Mouse (Mus musculus): ENCODE measurements around the gene Vmn1r67. TPM values are rescaled to one million over a fixed set of nuclear protein-coding genes. Genes with fewer than 3 reads are reported as not detected.

The Vmn1r67 gene
- not detected in 2 replicates for polyA plus RNA-seq (2015; fragmentation: Nextera tagmentation; extraction: Ambion mirVana)

- ATAC-seq (ENCODE audit: low FRiP score, low read depth), result no peak
- Histone ChIP-seq H3K36me3 (no peaks in the 10 kb centered on the region), H3K27ac (replicated peaks) (no peak within 1 kb of the TSS), H3K9me3 (peaks cover 4% of the 10 kb centered on the region), H3K9ac (no peak within 1 kb of the TSS), H3K4me1 (replicated peaks) (no peaks in the 10 kb centered on the region), H3K4me2 (no peak within 1 kb of the TSS), H3K4me3 (no peak within 1 kb of the TSS), H3K27me3 (no peaks in the 10 kb centered on the region)
Measured at GRCm38 (mm10) chr7:10443031-10443430, at the start of gene Vmn1r67. Gene Vmn1r67 (plus strand): TSS chr7:10443331.

- no peak overlapping the region for H3K9ac ChIP-seq
- no peak overlapping the region for H3K4me2 ChIP-seq
- H3K4me1 ChIP-seq (replicated peaks), result no peaks in the 10 kb centered on the region
- ATAC-seq (ENCODE audit: low FRiP score, low read depth), result no peak
- H3K4me3 ChIP-seq, result no peak overlapping the region
- H3K36me3 ChIP-seq, result no peaks in the 10 kb centered on the region
- 72% methylated on average over 3 of the region's 3 CpGs for WGBS
- H3K27ac ChIP-seq (replicated peaks), result no peak overlapping the region
- H3K27me3 ChIP-seq, result no peaks in the 10 kb centered on the region
- H3K9me3 ChIP-seq, result 0 out of 2 replicates have a peak, but pooled peaks cover 3% of the 10 kb centered on the region
Measured at GRCm38 (mm10) chr7:10458166-10458565, 15.0 kb downstream of the Vmn1r67 start.

DNA sequence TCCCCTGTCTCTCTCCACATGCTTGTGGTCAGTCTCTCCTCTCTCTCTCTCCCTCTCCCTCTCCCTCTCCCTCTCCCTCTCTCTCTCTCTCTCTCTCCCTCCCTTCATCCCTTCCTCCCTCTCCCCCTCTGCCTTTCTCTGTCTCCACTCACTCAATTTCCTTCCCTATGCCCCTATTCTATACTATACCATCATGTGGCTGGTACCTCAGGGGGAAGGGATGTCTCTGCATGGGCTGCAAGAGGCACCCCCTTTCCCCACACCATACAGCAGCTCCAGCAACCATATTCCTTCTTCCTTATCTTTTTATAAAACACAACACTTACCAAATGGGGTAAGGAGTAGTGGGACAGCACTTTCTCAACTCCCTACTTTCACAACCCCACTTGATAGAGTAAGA is 36.7 kb downstream of the Vmn1r67 start:
- ATAC-seq (ENCODE audit: low FRiP score, low read depth), result no peak; the same call in 1 of the 2 replicates
- H3K27ac ChIP-seq (replicated peaks), result no peak overlapping the region
- H3K36me3 ChIP-seq, result no peaks in the 10 kb centered on the region
- no peak overlapping the region for H3K4me3 ChIP-seq
- H3K4me1 ChIP-seq (replicated peaks), result no peaks in the 10 kb centered on the region
- no peaks in the 10 kb centered on the region for H3K27me3 ChIP-seq
- H3K4me2 ChIP-seq, result no peak overlapping the region
- no peak overlapping the region for H3K9ac ChIP-seq
- no peaks in the 10 kb centered on the region for H3K9me3 ChIP-seq

DNA sequence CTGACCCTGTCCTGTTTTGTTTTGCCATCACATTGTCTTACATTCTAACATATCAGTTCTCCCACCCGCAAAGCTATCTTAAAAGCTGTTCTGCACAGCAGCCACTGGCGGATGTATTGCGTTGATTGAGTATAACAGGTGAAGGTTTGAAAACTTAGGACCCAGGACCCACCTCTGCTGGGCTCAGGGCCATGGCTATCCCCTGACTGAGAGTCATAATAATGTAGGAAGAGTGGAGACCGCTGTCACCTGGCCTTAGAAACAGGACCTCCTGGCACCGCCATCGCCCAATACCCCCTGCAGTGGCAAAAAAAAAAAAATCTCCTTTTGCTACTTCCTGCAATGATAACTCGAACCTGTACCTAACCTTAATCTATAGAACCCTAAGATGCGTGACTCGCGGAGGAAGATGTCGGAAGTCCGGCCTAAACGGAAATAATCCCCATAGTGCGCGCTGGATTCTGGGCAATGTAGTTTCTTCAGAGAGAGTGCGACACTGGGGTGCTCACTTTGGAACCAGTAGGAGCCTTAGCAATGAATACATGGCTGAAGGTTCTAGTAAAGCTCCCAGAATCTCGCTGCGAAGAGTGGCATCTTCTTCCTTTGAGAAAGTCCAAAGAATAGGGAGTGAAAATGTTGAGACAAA is 37.6 kb downstream of the Vmn1r67 start:
- Histone ChIP-seq H3K4me3 (peak overlapping the region; percentile 31), H3K36me3 (no peaks in the 10 kb centered on the region), H3K4me1 (replicated peaks) (no peaks in the 10 kb centered on the region), H3K4me2 (peak overlapping the region; percentile 43), H3K9me3 (no peaks in the 10 kb centered on the region), H3K9ac (no peak overlapping the region), H3K27ac (replicated peaks) (no peak overlapping the region), H3K27me3 (no peaks in the 10 kb centered on the region)
- WGBS, result 62% methylated on average over 18 of the region's 18 CpGs
- ATAC-seq (ENCODE audit: low FRiP score, low read depth), result peak; percentile 81; the same call in 1 of the 2 replicates

DNA sequence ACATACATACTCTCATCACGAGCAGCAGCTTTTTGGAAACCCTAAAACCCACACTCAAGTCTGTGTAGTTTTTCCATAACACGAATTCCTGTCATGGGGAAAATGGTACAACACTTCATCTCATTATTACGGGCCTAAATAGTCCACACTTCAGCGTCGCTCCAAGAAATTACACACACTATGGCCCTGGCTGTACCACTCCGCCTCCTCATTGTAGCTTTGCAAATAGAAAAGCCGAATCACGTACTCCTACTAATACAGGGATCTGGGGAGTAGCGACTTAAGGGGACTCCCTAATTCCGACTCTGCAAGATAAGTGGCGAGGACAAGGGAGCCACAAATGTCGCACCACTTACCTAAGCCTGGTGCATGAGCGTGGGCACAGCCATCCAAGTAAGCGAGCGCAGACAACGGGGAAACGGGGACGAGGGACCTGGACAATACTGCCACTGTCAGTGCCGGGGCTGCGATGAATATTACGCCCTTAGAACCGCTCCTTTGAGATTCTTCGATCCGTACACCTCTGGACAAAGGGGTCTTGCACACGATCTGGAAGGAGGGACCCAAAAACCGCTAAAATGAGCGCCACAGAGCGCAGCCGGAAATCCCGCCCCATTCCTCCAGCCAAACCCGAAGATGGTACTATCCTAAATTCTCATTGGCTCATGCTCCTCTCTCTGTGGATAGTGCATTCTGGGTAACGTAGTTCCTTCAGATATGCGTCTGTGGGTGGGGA is 51.8 kb downstream of the Vmn1r67 start, which contains the start of gene Zik1:
Gene Zik1, minus strand, starts transcription at position 609 of the 736 bp plus-strand sequence.
- WGBS, result 2% methylated on average over 33 of the region's 33 CpGs
- H3K27me3 ChIP-seq, result no peaks in the 10 kb centered on the region
- ATAC-seq (ENCODE audit: low FRiP score, low read depth), result peak; percentile 98
- peak within 1 kb of the TSS; percentile 75 for H3K27ac ChIP-seq (replicated peaks)
- H3K4me3 ChIP-seq, result peak within 1 kb of the TSS; percentile 60
- H3K4me2 ChIP-seq, result peak within 1 kb of the TSS; percentile 73
- peaks cover 23% of the 10 kb centered on the region for H3K4me1 ChIP-seq (replicated peaks)
- peak within 1 kb of the TSS; percentile 75 for H3K9ac ChIP-seq
- H3K9me3 ChIP-seq, result no peaks in the 10 kb centered on the region
- peaks cover 31% of the 10 kb centered on the region for H3K36me3 ChIP-seq

- peaks cover 25% of the 10 kb centered on the region for H3K36me3 ChIP-seq
- ATAC-seq (ENCODE audit: low FRiP score, low read depth), result no peak; the same call in 1 of the 2 replicates
- H3K4me3 ChIP-seq, result peak overlapping the region; percentile 60
- peak overlapping the region; percentile 73 for H3K4me2 ChIP-seq
- H3K27me3 ChIP-seq, result no peaks in the 10 kb centered on the region
- WGBS, result 38% methylated on average over 6 of the region's 6 CpGs
- H3K4me1 ChIP-seq (replicated peaks), result peaks cover 23% of the 10 kb centered on the region
- H3K9me3 ChIP-seq, result no peaks in the 10 kb centered on the region
- 0 out of 2 replicates have a peak overlapping the region, but pooled peaks have one; percentile 26 for H3K9ac ChIP-seq
- peak overlapping the region; percentile 16; the same call in 1 of the 2 replicates for H3K27ac ChIP-seq (replicated peaks)
Measured at GRCm38 (mm10) chr7:10495578-10495977, 52.4 kb downstream of the Vmn1r67 start.

Other genes with a start within 250 kb of the Vmn1r67 start
- not detected in 2 replicates for gene Vmn1r66, start 165.3 kb upstream of the Vmn1r67 start, polyA plus RNA-seq (2015; fragmentation: Nextera tagmentation; extraction: Ambion mirVana)
- 35.3 and 35.6 TPM in 2 replicates for gene Zik1, start 52.1 kb downstream of the Vmn1r67 start, polyA plus RNA-seq (2015; fragmentation: Nextera tagmentation; extraction: Ambion mirVana)
- not detected in 2 replicates for gene Vmn1r68, start 115.2 kb downstream of the Vmn1r67 start, polyA plus RNA-seq (2015; fragmentation: Nextera tagmentation; extraction: Ambion mirVana)
- not detected in 2 replicates for gene Vmn1r69, start 170.3 kb downstream of the Vmn1r67 start, polyA plus RNA-seq (2015; fragmentation: Nextera tagmentation; extraction: Ambion mirVana)
- gene Vmn1r70, start 188.2 kb downstream of the Vmn1r67 start, polyA plus RNA-seq (2015; fragmentation: Nextera tagmentation; extraction: Ambion mirVana), result not detected in 2 replicates
- not detected in 2 replicates for gene Nlrp4b, start 244.5 kb downstream of the Vmn1r67 start, polyA plus RNA-seq (2015; fragmentation: Nextera tagmentation; extraction: Ambion mirVana)